Mouse (Mus musculus): Measurements from ENCODE around the gene Trim38. TPM values are rescaled to one million over a fixed set of nuclear protein-coding genes. Genes with fewer than 3 reads are reported as not detected.

The Trim38 gene
- total and polyA plus RNA-seq, 3 experiments = 0.11 TPM; not detected in 2

DNA sequence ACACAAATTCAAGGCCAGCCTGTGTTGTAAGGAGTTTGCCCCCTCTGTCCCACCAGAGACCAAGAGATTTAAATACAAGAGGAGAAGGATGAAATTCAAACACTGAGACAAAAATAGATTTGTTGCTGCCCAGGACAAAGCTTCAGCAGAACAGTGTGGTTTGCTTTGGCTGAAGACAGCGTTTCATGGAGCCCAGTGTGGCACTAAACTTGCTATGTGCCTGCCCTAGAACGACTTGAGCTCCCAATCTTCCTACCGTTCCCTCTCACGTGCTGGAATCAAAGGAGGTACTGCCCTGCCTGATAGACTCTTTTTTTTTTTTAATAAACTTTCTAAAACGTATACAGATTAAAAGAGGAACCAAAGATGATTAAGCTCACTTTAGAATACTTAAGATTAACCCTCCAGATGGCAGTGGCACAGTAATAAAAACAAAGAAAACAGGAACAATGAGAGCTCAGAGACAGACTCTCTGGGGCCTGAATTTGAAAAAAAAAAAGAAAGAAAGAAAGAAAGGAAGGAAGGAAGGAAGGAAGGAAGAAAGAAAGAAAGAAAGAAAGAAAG, 797 bp upstream of the Trim38 start:
- in situ Hi-C loops (cut with MboI; ENCODE audit: low pct_ligation_motif_present, low pct_unique_long_range_greater_than_20kb, low sequenced_read_pairs) = loop anchor here (25.0 kb wide), 1 partner anchor 1732 kb away; the partner anchor contains the start of genes Hist1h2ag, Hist1h2ah, Hist1h2bj and Hist1h2bk
- no peak for DNase-seq (ENCODE audit: extremely low read depth)
- TF ChIP-seq TBP (conservative IDR thresholded peaks at IDR 0.05; ENCODE audit: low read depth, low read length) (no peak), CTCF (conservative IDR thresholded peaks at IDR 0.05 in 1 of 2, IDR thresholded peaks at IDR 0.05 in 1 of 2; ENCODE audit: low read depth in 2 of 2, low read length in 2 of 2) (no peak), SMC3 (IDR thresholded peaks at IDR 0.05; ENCODE audit: low read depth, low read length) (no peak), MYC (IDR thresholded peaks at IDR 0.05; ENCODE audit: low read depth, low read length) (no peak), CHD2 (IDR thresholded peaks at IDR 0.05; ENCODE audit: low read length) (no peak), NRF1 (IDR thresholded peaks at IDR 0.05; ENCODE audit: low read depth, low read length) (no peak), HCFC1 (IDR thresholded peaks at IDR 0.05; ENCODE audit: low read depth, low read length) (no peak), ELF1 (IDR thresholded peaks at IDR 0.05; ENCODE audit: low read depth, low read length) (no peak), MEF2A (IDR thresholded peaks at IDR 0.05; ENCODE audit: borderline replicate concordance, low read depth, low read length) (no peak), POLR2AphosphoS2 (IDR thresholded peaks at IDR 0.05; ENCODE audit: low read depth, low read length) (no peak), SIN3A (IDR thresholded peaks at IDR 0.05; ENCODE audit: low read length) (no peak), UBTF (IDR thresholded peaks at IDR 0.05; ENCODE audit: low read depth, low read length) (no peak), JUN (IDR thresholded peaks at IDR 0.05; ENCODE audit: insufficient read depth, low read depth, low read length) (no peak), ZC3H11A (IDR thresholded peaks at IDR 0.05; ENCODE audit: low read depth, low read length) (no peak), USF2 (conservative IDR thresholded peaks at IDR 0.05; ENCODE audit: low read depth, low read length) (no peak), E2F4 (IDR thresholded peaks at IDR 0.05; ENCODE audit: insufficient replicate concordance, low read depth, low read length) (no peak), MAX (IDR thresholded peaks at IDR 0.05; ENCODE audit: low read length) (no peak), IRF4 (IDR thresholded peaks at IDR 0.05; ENCODE audit: low read depth, low read length) (no peak)
- H3K9me3 ChIP-seq (replicated peaks; ENCODE audit: low read length) = no peaks in the 10 kb centered on the region
- H3K4me1 ChIP-seq (ENCODE audit: control insufficient read depth in 1 of 2, insufficient read depth in 2 of 2) = peaks cover 0 to 16% of the 10 kb centered on the region in 2 experiments; a peak in 2 of 4 replicates
- dilution Hi-C loops (cut with MboI; ENCODE audit: extremely low pct_ligation_motif_present, extremely low pct_unique_long_range_greater_than_20kb, low sequenced_read_pairs) = no loop called here
- no peaks in the 10 kb centered on the region for H3K36me3 ChIP-seq (replicated peaks in 1 of 2; ENCODE audit: control insufficient read depth in 1 of 2, insufficient read depth in 1 of 2, low read length in 1 of 2)
- no peaks in the 10 kb centered on the region for H3K79me2 ChIP-seq (replicated peaks; ENCODE audit: control insufficient read depth, extremely low read depth, insufficient read depth, poor library complexity, severe bottlenecking)
- no peaks in the 10 kb centered on the region for H3K27me3 ChIP-seq (replicated peaks)
- no peak overlapping the region for H3K4me3 ChIP-seq (replicated peaks in 1 of 3; ENCODE audit: low read depth in 2 of 3, low read length in 2 of 3, poor library complexity in 1 of 3)
- H3K27ac ChIP-seq (ENCODE audit: insufficient read depth, low read depth) = no peak overlapping the region
- H3K4me2 ChIP-seq (ENCODE audit: insufficient read depth, low read depth, poor library complexity, severe bottlenecking) = no peak overlapping the region
- no peak overlapping the region for H3K9ac ChIP-seq (ENCODE audit: insufficient read depth, low read depth)

DNA sequence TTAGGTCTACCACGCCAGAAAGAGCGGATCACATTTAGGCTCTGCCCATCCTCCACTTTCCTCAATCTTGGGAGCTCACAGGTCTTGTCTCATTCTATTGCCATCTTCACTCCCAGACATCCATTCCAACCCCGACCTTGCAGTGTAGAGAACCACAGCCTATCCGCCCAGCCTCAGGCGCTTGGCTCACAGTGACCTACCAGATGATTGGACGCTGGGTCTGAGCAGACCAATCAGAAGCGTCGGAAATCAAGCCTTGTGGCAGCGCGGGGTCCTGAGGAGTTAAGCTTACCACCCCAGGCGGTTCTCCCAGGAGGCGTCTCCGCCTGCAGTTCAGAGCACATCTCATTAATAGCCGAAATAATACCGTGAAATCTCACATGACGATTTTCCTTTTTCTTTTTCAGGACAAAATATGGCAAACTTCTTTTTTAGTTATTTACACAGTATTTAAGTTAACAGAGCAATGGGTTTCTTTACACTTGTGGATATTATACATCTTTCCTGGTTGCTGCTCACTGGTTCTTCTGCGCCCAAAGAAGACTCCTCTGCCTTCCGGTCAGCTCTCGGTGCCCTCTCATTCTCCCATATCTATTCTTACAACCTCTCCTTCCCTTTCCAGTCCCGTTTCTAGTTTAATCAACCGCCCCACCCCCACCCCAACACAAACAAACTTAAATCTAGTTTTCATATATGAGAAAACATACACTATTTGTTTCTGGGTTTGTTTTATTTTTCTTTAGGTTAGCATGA, 3.0 kb downstream of the Trim38 start:
- H3K9ac ChIP-seq (ENCODE audit: insufficient read depth, low read depth) = no peak overlapping the region

More for the DNA sequence above, 3.0 kb downstream of the Trim38 start:
- DNase-seq (ENCODE audit: extremely low read depth) = no peak
- Histone ChIP-seq H3K4me1 (ENCODE audit: control insufficient read depth in 1 of 2, insufficient read depth in 2 of 2) (peaks cover 0 to 5% of the 10 kb centered on the region in 2 experiments; a peak in 1 of 4 replicates), H3K27me3 (replicated peaks) (no peaks in the 10 kb centered on the region), H3K36me3 (replicated peaks in 1 of 2; ENCODE audit: control insufficient read depth in 1 of 2, insufficient read depth in 1 of 2, low read length in 1 of 2) (no peaks in the 10 kb centered on the region), H3K4me3 (replicated peaks in 1 of 3; ENCODE audit: low read depth in 2 of 3, low read length in 2 of 3, poor library complexity in 1 of 3) (no peak overlapping the region), H3K9me3 (replicated peaks; ENCODE audit: low read length) (no peaks in the 10 kb centered on the region), H3K27ac (ENCODE audit: insufficient read depth, low read depth) (no peak overlapping the region), H3K79me2 (replicated peaks; ENCODE audit: control insufficient read depth, extremely low read depth, insufficient read depth, poor library complexity, severe bottlenecking) (no peaks in the 10 kb centered on the region), H3K4me2 (ENCODE audit: insufficient read depth, low read depth, poor library complexity, severe bottlenecking) (no peak overlapping the region)
- TF ChIP-seq SMC3 (IDR thresholded peaks at IDR 0.05; ENCODE audit: low read depth, low read length) = no peak
- no peak for TF ChIP-seq POLR2AphosphoS2 (IDR thresholded peaks at IDR 0.05; ENCODE audit: low read depth, low read length)
- TF ChIP-seq USF1 (IDR thresholded peaks at IDR 0.05; ENCODE audit: low read depth, low read length) = no peak
- TF ChIP-seq UBTF (IDR thresholded peaks at IDR 0.05; ENCODE audit: low read depth, low read length) = no peak
- dilution Hi-C loops (cut with MboI; ENCODE audit: extremely low pct_ligation_motif_present, extremely low pct_unique_long_range_greater_than_20kb, low sequenced_read_pairs) (no loop called here), in situ Hi-C loops (cut with MboI; ENCODE audit: low pct_ligation_motif_present, low pct_unique_long_range_greater_than_20kb, low sequenced_read_pairs) (loop anchor here (25.0 kb wide), 1 partner anchor 1735 kb away; the partner anchor contains the start of genes Hist1h2ag, Hist1h2ah, Hist1h2bj and Hist1h2bk)
